Mouse (Mus musculus) liver, embryonic 14.5 days (tissue): ENCODE measurements around the gene Rgs11. TPM values are rescaled to one million over a fixed set of nuclear protein-coding genes. Genes with fewer than 3 reads are reported as not detected.

ENCODE experiments used
- ATAC-seq: fragments of 200-750 bp; cut with Nextera tagmentation; 2 replicates; pipeline ENCODE4 v1.8.0; 2017; ENCODE audit warnings: moderate number of reproducible peaks, mild to moderate bottlenecking, moderate library complexity; ENCODE audit not compliant: insufficient read depth
- DNase-seq, 3 experiments: peaks; one replicate each; pipeline ENCODE4 v3.0.0-alpha.2; 2012 to 2013; ENCODE audit warnings: low read depth in 3 of 3, low spot score in 3 of 3
- H3K27ac ChIP-seq: fragments of 300-500 bp; sonication (generic); 2 replicates; pipeline ENCODE4 v1.5.1; 2014; ENCODE audit warnings: moderate library complexity, mild to moderate bottlenecking, control low read depth, inconsistent platforms
- H3K27me3 ChIP-seq: fragments of 300-500 bp; sonication (generic); 2 replicates; pipeline ENCODE4 v1.6.1; 2014; ENCODE audit warnings: mild to moderate bottlenecking, low read length, moderate library complexity; ENCODE audit not compliant: control insufficient read depth, insufficient read depth
- H3K36me3 ChIP-seq: fragments of 300-500 bp; sonication (generic); replicated peaks from 2 replicates; pipeline ENCODE4 v1.6.1; 2014; ENCODE audit warnings: low read depth; ENCODE audit not compliant: control insufficient read depth, insufficient read depth
- H3K4me1 ChIP-seq, 2 experiments: fragments of 200-500 bp in 1 of 2; fragments of 300-500 bp in 1 of 2; sonication (generic) in 1 of 2; replicated peaks; 2 replicates each; pipeline ENCODE4 v1.6.1; 2012 to 2014; ENCODE audit warnings: antibody characterized with exemption in 1 of 2, inconsistent platforms in 1 of 2, low read length in 1 of 2; ENCODE audit not compliant: control insufficient read depth in 2 of 2, insufficient read depth in 2 of 2
- H3K4me2 ChIP-seq: fragments of 300-500 bp; sonication (generic); 2 replicates; pipeline ENCODE4 v1.6.1; 2014; ENCODE audit warnings: low read depth, mild to moderate bottlenecking, control low read depth, moderate library complexity
- H3K4me3 ChIP-seq, 2 experiments: fragments of 200-500 bp in 1 of 2; fragments of 300-500 bp in 1 of 2; sonication (generic) in 1 of 2; 2 replicates each; pipeline ENCODE4 v1.5.1; 2012 to 2014; ENCODE audit warnings: low read depth in 2 of 2, low read length in 2 of 2, mild to moderate bottlenecking in 2 of 2, control low read depth in 1 of 2, inconsistent platforms in 1 of 2, moderate library complexity in 1 of 2; ENCODE audit not compliant: insufficient read depth in 1 of 2
- H3K9ac ChIP-seq: fragments of 300-500 bp; sonication (generic); replicated peaks from 2 replicates; pipeline ENCODE4 v1.6.1; 2014; ENCODE audit warnings: mild to moderate bottlenecking, control low read depth, moderate library complexity
- H3K9me3 ChIP-seq: fragments of 300-500 bp; sonication (generic); 2 replicates; pipeline ENCODE4 v1.6.1; 2016; ENCODE audit warnings: low read length, mixed read lengths; ENCODE audit not compliant: control insufficient read depth
- CTCF ChIP-seq: IDR thresholded peaks from 2 replicates; pipeline ENCODE4 v1.5.1; 2016; ENCODE audit warnings: antibody characterized with exemption, low read depth, control low read depth
- EP300 ChIP-seq: IDR thresholded peaks from 2 replicates; pipeline ENCODE4 v1.6.1; 2016; ENCODE audit warnings: antibody characterized with exemption, low read depth
- WGBS: fragments of 180-500 bp; shearing (Covaris S2); extraction: QIAGEN DNeasy Blood & Tissue Kit; methylation state at CpG from one replicate; pipeline ENCODE4 v1.1.7; 2014; ENCODE audit not compliant: insufficient replicate concordance; 5-methylcytosine and 5-hydroxymethylcytosine counted together
- polyA plus RNA-seq, 2 experiments: library from polyadenylated mRNA; depleted of rRNA in 1 of 2; stranded (reverse) in 1 of 2; unstranded in 1 of 2; fragments of >200 nt; fragmentation: Nextera tagmentation in 1 of 2; extraction: Ambion mirVana in 1 of 2; gene quantifications; 2 replicates each; pipeline versions ENCODE4 v1.2.1 to v1.2.3; 2012 to 2014

The Rgs11 gene
- polyA plus RNA-seq, 2 experiments: 0.10 to 0.35 TPM

GRCm38 (mm10) chr17:26235077-26235815, 32.5 kb downstream of the Rgs11 start:
- H3K9ac ChIP-seq: no peak overlapping the region
- H3K27ac ChIP-seq: no peak overlapping the region
- H3K27me3 ChIP-seq: no peaks in the 10 kb centered on the region
- ATAC-seq (no peak), DNase-seq (no peak)
- H3K4me2 ChIP-seq: no peak overlapping the region
- no peak overlapping the region for H3K4me3 ChIP-seq
- H3K36me3 ChIP-seq: no peaks in the 10 kb centered on the region
- H3K9me3 ChIP-seq: no peaks in the 10 kb centered on the region
- 33% methylated on average over 13 of the region's 13 CpGs for WGBS
- TF ChIP-seq CTCF (no peak), EP300 (no peak)
- H3K4me1 ChIP-seq: peaks cover 9 to 24% of the 10 kb centered on the region in 2 experiments

GRCm38 (mm10) chr17:26237667-26238066, 34.9 kb downstream of the Rgs11 start:
- H3K4me2 ChIP-seq: no peak overlapping the region
- ATAC-seq (peak; percentile 42; the same call in 1 of the 2 replicates), DNase-seq (no peak)
- H3K4me3 ChIP-seq: no peak overlapping the region
- H3K4me1 ChIP-seq: peaks cover 12 to 36% of the 10 kb centered on the region in 2 experiments
- no peak overlapping the region for H3K27ac ChIP-seq
- no peak for TF ChIP-seq CTCF
- no peak for TF ChIP-seq EP300
- no peaks in the 10 kb centered on the region for H3K9me3 ChIP-seq
- 34% methylated on average over 10 of the region's 10 CpGs for WGBS
- H3K36me3 ChIP-seq: no peaks in the 10 kb centered on the region
- H3K27me3 ChIP-seq: no peaks in the 10 kb centered on the region
- H3K9ac ChIP-seq: no peak overlapping the region

- TF ChIP-seq CTCF (no peak), EP300 (no peak)
- Histone ChIP-seq H3K4me2 (peak overlapping the region; percentile 6; the same call in 1 of the 2 replicates), H3K9ac (no peak overlapping the region), H3K4me1 (peaks cover 15 to 47% of the 10 kb centered on the region in 2 experiments), H3K27ac (peak overlapping the region; percentile 32; the same call in 1 of the 2 replicates), H3K9me3 (no peaks in the 10 kb centered on the region), H3K4me3 (no peak overlapping the region), H3K36me3 (no peaks in the 10 kb centered on the region), H3K27me3 (no peaks in the 10 kb centered on the region)
- DNase-seq: no peak
- 35% methylated on average over 2 of the region's 2 CpGs for WGBS
- no peak for ATAC-seq
These were observed 36.8 kb downstream of the Rgs11 start for GRCm38 (mm10) chr17:26239551-26239950.

GRCm38 (mm10) chr17:26240120-26240790, 37.5 kb downstream of the Rgs11 start:
- Histone ChIP-seq H3K9me3 (no peaks in the 10 kb centered on the region), H3K4me3 (no peak overlapping the region), H3K4me1 (peaks cover 15 to 43% of the 10 kb centered on the region in 2 experiments), H3K36me3 (no peaks in the 10 kb centered on the region), H3K27me3 (no peaks in the 10 kb centered on the region), H3K9ac (no peak overlapping the region), H3K27ac (peak overlapping the region; percentile 25), H3K4me2 (peak overlapping the region; percentile 6; the same call in 1 of the 2 replicates)
- DNase-seq (no peak), ATAC-seq (no peak)
- 10% methylated on average over 6 of the region's 6 CpGs for WGBS
- TF ChIP-seq CTCF: no peak
- peak; percentile 37; the same call in 1 of the 2 replicates for TF ChIP-seq EP300

GRCm38 (mm10) chr17:26240990-26241389, 38.2 kb downstream of the Rgs11 start:
- no peak overlapping the region for H3K4me3 ChIP-seq
- peaks cover 15 to 41% of the 10 kb centered on the region in 2 experiments for H3K4me1 ChIP-seq
- H3K36me3 ChIP-seq: no peaks in the 10 kb centered on the region
- H3K27me3 ChIP-seq: no peaks in the 10 kb centered on the region
- WGBS: 57% methylated on average over 6 of the region's 6 CpGs
- no peaks in the 10 kb centered on the region for H3K9me3 ChIP-seq
- no peak for TF ChIP-seq EP300
- TF ChIP-seq CTCF: no peak
- no peak overlapping the region for H3K27ac ChIP-seq
- no peak for DNase-seq
- no peak overlapping the region for H3K4me2 ChIP-seq
- no peak for ATAC-seq
- no peak overlapping the region for H3K9ac ChIP-seq
